Mouse (Mus musculus): ENCODE measurements at regions not wholly inside any gene's neighbourhood (a gene's known extent, or its start where the extent isn't known, plus 50 kb on each side); places are given as distances from the start of the nearest gene placed in this dataset.

DNA sequence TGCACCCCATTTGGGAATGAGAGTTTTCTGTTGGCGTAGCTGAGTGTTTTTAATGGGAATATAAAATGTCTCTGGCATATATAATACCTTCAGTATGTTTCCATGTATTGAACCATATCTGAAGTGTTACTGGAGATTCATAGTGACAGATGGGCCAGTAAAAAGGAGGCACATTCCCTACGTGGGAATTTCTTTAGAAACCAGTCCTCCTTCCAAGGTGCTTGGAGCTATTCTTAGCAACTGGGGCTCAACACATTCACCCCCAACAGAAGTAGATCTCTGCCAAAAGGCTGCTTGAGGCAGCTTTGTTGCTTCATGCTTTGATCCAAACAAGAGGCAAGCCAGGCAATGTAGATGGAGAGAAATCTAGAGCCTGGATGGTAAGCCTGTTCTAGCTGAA is 183.8 kb upstream of the Ubash3b start:
- in situ Hi-C loops (cut with MboI; ENCODE audit: unreplicated experiment in 2 of 2) = no loop called here

DNA sequence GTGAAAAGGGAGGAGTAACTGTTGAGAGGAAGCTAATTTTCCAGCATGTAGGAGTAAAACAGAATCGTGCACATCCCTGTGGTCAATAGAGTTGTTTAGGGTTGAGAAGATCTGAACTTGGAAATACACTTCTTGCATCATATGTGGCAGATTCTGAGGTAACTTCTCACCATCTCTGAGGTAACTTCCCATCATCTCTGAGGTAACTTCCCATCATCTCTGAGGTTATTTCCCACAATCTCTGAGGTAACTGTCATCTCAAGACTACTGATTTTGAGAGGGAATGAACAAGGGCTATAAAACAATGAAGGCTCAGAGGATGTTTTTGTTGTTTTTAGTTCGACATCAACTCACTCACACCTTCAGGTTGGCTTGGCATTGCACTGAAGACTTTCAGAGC is 175.9 kb upstream of the Ubash3b start:
- in situ Hi-C loops (cut with MboI; ENCODE audit: unreplicated experiment in 2 of 2) = no loop called here

DNA sequence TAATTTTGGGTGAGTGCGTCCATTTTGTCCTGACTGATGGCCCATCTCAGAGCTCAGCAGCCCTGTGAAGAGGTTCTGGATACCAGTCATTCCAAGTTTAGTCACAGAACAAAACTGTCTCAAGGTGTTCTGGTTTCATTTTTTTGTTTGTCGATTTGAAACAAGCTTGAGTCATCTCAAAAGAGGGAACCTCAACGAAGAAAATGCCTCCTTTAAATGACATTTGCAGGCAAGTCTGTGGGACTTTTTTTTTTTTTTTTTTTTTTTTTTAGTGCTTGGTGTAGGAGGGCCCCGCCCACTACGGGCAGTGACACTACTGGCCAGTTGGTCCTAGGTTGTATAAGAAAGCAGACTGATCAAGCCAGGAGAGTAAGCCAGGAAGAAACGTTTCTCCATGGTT is 175.3 kb upstream of the Ubash3b start:
- in situ Hi-C loops (cut with MboI; ENCODE audit: unreplicated experiment in 2 of 2) = no loop called here

DNA sequence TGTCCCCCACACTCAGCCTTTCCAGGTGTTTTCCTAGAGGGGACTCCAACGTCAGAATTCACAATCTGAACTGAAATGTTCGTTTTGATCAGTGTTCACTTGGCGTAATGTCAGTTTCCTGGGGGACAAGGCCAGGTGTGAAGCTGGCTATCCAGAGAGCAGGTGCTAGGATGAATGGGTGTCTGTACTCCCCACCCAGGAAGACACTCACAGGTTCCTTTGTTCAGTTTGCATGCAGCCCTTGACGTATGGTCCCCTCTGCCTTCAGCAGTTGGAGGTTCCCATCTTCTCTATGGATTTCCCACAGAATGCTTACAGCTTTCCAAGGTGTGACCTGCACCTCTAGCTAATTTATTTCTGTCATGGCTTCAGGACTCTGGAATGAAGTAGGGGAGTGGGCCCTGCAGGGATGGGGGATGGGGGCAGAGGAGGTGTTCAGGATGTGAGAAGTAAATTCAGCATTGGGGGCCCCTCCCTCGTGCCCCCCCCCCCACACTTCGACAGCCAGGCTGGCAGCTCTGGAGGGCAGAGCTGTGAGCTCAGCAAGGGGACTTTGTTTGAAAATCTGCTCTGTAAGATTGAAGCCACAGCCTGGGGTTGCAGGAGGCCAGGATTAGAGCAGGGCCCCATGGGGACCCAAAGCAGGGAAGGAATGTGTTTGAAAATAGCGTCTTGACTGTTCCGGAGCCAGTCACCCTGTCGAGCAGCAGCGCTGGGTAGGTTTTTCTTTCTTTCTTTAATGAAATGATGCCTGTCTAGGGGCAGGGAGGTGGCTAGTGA is 173.2 kb upstream of the Ubash3b start:
- in situ Hi-C loops (cut with MboI; ENCODE audit: unreplicated experiment in 2 of 2) = no loop called here

DNA sequence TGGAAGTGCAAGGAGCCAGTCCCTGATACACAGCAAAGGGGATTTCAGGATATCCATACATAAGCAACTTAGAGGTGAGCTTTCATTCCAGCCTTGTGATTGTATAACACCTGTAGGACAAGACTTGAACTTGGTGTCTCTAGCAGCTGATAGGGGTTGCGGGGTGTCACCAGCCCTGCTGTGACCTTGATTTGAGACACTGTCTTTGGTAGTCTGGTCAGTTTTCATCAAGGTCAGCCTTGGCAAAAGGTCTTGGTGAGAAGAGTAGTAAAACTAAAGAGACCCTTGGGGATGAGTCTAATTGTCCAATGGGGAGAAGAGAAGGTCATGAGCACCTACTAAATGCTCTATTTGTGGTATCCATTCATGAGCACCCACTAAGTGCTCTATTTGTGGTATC is 172.0 kb upstream of the Ubash3b start:
- in situ Hi-C loops (cut with MboI; ENCODE audit: unreplicated experiment in 2 of 2) = no loop called here

DNA sequence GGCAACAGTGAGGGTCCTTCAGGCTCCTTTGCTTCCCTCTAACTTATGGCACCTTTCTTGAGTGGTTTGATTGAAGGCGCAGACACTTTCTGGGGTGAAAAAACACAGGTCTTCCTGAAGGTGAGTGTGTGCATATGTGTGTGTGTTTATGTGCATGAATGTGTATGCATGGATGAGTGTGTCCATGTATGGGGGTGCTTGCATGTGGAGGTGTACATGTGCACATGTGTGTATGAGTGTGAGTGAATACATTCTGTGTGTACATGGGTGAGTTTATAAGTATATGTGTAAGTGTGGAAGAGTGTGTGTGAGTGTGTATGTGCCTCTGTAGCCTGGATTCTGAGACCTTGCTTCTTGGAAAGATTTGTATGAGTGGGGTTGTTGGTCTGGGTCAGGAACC is 167.5 kb upstream of the Ubash3b start:
- in situ Hi-C loops (cut with MboI; ENCODE audit: unreplicated experiment in 2 of 2) = no loop called here

DNA sequence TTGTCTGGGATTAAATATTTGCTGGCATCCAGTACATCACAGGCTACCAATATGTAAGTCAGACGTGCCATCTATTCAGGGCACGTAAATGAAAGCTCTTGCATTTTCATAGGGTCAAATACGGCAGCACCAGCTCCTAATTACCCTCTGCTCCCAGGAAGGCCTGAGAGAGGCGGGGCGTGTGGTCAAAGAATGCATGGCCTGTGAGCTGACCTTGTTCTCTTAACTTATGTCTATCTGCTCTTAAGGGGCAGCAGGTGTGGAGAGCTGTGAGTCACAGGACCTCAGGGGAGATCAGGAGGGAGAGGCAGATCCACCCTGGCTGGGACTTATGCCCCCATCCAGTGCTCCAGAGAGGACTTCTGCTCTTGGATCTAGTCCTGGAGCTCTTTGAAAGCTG is 167.0 kb upstream of the Ubash3b start:
- in situ Hi-C loops (cut with MboI; ENCODE audit: unreplicated experiment in 2 of 2) = no loop called here

DNA sequence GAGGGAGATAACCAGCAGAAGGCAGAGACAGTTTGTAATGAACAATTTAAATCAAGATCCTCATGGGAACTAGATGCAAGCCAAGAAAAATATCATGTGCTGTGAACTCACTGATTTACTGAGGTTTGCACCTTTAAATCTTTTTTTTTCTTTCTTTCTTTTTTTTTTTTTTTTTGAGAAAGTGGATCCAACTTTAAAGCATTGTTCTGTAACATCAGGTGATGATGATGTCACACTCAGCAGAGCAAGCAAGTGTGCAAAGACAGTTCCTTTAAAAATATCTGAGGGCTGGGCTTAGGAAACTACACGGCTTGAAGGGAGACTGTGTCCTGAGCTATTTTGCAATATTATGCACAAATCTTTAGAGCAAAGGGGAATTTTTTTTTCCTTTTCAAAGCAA is 166.6 kb upstream of the Ubash3b start:
- in situ Hi-C loops (cut with MboI; ENCODE audit: unreplicated experiment in 2 of 2) = no loop called here

DNA sequence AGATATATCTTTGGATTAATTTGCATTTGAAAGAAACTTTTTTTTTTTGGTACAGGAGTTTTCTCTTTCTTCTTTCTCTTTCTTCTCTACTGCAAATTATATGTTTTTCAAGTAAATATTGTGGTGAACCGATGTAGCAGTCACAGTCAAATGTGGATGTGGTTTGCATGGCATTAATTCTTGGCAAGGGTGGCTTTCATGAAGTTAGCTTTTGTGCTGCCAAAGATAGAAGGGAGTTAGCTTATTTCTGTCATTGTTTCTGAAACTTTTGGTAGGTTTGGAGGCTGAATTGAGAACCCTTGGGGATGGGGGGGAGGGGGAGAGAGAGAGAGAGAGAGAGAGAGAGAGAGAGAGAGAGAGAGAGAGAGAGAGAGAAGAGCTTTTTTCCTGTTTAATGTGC is 166.1 kb upstream of the Ubash3b start:
- in situ Hi-C loops (cut with MboI; ENCODE audit: unreplicated experiment in 2 of 2) = no loop called here

DNA sequence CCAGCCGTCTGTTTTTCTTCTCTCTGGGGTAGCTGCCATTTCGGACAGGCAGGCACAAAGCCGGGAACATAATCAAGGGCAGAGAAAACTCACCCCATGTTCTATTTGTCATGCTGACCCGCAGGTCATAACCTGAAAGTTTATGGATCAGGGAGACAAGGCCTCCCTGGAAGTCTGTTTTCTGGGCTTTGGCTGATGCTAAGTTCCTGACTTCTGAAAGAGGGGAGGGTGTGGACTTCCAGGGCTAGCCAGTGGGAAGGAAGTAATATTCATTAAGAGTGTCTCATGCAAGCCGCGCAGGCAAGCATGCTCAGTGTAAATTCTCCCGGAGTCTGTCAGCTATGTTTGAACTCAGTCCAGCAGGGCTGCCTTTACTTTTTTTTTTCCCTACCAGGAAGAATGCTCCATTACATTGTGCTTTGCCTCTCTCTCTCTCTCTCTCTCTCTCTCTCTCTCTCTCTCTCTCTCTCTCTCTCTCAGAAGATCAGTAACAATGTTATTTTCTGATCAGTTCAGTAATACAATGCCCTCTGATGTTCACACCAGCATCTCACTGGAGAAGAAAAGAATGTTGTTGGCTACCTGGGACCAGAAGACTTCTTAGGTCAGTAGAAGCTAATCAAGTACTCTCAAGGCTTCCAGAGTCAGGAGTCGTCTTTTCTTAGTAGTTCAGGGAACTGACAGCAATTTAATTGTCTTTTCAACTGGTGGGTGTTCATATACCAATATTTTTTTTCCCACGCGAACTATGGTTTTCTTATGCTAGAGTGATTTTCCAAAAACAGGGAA is 165.5 kb upstream of the Ubash3b start:
- in situ Hi-C loops (cut with MboI; ENCODE audit: unreplicated experiment in 2 of 2) = no loop called here

DNA sequence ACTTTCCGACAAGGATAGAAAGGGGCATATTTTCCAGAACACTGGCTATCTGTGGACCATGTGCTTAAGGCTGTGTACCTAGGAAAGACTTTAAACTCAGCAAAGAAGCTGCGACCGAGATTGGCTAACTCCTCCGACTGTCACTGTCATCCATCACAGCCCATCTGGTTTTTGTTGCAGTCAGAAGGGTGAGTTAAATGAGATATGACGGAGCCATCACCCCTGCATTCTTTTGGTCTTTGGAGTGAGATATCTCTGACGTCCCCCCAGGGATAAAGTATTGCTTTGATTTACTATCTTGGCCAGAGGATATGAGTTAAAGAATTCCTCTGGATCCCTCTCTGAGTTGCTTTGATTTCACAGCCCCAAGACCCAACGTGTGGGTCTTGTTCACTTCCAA is 160.0 kb upstream of the Ubash3b start:
- in situ Hi-C loops (cut with MboI; ENCODE audit: unreplicated experiment in 2 of 2) = no loop called here

DNA sequence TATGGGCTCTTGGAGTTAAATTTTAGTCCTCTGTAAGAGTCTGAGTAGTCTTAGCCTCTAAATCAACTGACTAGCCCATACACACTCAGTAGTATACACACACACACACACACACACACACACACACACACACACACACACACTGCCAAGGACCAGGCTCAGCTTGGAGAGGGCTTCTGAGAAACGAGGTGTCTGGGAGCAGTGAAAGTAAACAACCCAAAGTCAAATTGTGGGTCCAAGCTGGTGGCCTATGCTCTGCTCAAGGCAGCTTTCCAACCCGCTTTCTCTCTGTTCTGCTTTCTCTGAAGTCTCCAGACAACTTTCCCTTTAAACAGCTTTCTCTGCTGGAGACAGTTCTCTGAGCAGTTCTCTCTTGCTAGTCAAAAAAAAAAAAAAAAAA is 157.6 kb upstream of the Ubash3b start:
- in situ Hi-C loops (cut with MboI; ENCODE audit: unreplicated experiment in 2 of 2) = no loop called here

DNA sequence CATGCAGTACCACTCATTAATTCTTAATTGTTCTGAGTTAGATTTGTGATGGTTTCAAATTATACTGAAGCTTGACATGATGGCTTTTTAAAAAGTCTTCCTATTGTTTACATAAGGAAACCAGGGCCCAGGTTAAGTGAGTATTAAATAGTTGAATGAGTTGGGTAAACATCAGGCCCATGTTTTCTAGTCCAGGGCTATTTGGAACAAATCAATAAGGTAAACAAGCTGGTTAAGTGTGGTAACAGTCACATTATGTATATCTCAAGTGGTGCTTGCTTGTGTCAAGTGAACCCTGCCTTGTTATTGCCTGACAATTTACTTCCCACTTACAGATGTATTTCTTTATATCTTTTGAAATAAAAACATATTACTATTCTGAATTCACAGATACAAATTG is 144.7 kb upstream of the Ubash3b start:
- in situ Hi-C loops (cut with MboI; ENCODE audit: unreplicated experiment in 2 of 2) = no loop called here

DNA sequence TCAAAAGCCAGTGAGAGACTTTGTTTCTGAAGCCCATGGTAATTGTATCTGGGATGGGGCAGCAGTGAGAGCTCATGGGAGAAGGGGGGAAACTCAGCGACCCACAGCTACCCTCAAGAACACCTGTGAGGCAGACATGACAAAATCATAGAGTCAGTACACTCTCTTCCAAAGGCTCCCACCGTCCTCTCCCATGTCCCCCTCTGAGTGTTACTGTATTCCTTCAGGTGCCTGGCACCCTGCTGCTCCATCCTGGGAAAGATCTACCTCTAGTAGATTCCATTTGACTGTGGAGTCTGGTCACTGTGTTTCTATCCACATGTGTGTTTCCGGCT is 142.0 kb upstream of the Ubash3b start:
- in situ Hi-C loops (cut with MboI; ENCODE audit: unreplicated experiment in 2 of 2) = no loop called here

DNA sequence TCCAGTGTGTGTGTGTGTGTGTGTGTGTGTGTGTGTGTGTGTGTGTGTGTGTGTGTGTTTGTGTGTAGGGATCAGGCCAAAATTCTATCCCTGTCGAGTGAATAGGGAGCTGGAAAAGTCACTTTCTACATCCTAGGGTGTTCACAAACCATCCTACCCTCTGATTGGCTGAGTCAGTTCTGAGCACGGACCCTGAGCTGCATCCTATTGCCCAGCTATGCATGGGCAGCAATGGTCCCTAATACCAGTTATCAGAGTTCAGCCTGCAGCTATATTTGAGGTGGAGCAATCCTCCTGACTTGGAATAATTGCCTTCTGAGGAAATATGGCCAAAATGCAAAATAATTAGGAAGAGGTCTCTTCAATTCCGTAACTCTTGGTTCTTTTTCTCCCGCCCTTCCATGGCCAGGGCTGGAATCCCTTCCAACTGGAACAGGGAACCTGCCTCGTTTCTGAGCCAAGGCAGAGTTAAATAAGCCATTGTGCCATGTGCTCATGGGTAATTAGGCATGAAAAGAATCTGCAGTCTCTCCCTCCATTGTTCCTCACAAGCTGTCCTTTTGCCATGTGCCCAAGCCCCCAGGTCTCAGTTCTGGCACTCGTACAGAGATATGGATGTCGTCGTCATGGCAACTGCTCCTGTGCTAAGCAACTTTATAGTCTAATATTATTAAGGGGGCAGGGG is 141.5 kb upstream of the Ubash3b start:
- in situ Hi-C loops (cut with MboI; ENCODE audit: unreplicated experiment in 2 of 2) = no loop called here

DNA sequence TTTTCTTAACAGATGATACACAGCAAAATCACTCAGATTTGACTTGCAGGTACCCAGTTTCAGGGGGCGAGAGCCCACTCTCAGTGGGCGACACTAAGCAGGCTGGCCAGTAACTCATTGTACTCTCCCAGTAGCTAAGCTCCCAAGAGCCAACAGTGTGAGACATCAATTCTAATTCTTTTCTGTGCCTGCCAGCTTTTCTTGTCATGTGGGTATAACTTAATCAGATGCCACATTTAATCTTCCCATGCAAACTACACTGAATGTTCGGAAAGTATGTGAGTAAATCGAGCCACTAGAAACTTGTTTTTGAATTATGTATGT is 124.6 kb upstream of the Ubash3b start:
- in situ Hi-C loops (cut with MboI; ENCODE audit: unreplicated experiment in 2 of 2) = no loop called here

DNA sequence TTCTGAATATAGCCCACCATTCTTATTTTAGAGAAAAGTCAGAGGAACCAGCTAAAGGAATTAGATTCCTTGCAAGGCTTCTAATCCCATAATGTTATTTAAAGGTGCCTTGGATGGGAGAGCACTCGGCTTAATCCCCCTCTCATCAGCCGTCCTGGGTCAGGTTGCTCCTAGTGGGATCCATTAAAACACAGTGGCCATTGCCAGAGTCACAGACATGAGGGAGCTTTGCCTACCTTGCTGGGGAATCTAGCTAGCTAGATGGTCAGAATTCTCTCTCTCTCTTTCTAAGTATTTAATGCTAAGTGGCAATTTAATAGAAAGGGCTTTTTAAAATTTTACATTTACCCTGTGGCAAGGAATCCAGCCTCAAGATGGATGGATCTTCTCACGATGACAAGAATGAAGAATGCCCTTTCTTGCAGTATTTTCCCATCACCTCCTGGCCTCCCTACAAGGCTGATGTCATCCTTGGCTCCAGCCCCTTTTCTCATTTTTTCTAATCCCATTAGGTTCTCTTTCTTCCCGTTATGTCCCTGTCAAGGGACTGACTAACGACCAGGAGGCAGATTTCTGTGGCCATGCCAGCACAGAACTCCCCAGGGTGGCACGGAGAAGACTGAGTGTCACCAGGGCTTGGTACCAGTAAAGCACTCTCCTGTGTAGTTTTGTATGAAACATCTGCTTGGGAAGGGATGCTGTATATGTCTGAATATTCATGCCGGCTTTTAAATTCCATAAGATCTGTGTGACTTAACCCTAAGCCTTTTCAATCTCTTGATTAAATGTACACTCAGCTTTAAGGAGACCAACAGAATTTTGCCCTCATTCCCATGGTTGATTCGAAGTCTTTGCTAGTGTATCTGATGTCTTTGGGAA is 124.0 kb upstream of the Ubash3b start:
- in situ Hi-C loops (cut with MboI; ENCODE audit: unreplicated experiment in 2 of 2) = no loop called here

DNA sequence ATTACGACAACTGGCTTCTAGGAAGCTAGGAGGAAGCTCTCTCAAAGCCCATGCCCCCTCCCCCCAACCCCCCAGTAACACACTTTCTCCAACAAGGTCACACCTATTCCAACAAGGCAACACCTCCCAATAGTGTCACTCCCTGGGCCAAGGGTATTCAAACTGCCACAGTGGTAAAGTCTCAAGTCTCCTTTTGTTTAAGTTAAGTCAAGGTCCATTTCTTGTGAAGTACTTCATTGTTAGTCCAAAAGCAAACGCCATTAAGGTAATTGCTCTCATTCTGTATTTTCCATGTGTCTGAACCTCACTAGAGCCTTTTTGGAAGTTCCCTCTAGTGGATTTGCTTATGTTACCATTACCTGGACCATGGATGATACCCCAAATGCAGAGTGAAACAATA is 116.2 kb upstream of the Ubash3b start:
- in situ Hi-C loops (cut with MboI; ENCODE audit: unreplicated experiment in 2 of 2) = no loop called here

DNA sequence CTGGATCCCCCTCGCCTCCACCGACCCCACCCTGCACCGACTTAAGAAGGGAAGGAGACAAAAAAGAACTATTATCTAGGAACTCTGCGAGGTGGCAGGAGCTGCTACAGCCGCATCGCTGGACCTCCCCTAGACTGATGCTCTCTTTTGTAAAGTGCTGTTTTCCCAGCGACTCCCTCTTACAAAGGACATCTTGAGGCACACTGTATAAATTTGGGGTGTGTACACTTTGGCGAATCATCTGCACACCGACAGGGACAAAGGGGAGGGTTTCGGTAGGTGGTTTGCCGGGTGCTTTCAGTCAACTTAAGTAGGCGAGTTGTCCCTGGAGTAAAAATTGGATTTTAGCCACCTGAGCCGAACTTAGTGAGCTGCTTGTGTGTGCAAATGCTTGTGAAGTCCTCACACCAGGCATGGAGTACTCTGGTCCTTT is 112.4 kb upstream of the Ubash3b start:
- in situ Hi-C loops (cut with MboI; ENCODE audit: unreplicated experiment in 2 of 2) = no loop called here

DNA sequence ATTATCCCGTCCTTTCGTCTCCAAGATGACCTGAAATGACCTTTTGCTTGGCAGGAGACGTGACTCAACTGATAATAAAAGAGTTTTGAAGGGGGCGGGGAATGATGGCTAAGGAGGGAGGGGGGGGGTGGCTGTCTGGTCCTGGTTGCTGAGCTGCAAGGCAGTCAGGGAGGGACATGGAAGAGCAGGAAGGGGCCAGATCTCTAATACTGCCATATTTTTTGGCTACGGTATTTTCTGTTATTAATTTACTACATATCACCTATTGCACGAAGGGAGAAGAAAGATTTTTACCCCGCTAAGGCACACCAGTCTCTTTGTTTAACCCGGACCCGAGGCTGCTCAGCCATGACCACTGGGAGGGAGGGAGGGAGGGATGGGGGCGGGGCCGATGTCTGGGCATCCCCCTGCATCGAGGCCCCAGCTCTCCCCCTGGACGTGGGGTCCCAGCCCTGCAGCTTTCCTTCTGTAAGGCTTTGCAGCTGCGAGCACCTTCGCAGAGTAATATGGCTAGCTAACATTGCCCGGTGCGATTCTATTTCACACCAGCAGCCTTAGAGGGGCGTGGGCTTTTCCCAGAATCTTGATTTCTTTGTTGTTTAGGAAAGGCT is 111.8 kb upstream of the Ubash3b start:
- in situ Hi-C loops (cut with MboI; ENCODE audit: unreplicated experiment in 2 of 2) = no loop called here

DNA sequence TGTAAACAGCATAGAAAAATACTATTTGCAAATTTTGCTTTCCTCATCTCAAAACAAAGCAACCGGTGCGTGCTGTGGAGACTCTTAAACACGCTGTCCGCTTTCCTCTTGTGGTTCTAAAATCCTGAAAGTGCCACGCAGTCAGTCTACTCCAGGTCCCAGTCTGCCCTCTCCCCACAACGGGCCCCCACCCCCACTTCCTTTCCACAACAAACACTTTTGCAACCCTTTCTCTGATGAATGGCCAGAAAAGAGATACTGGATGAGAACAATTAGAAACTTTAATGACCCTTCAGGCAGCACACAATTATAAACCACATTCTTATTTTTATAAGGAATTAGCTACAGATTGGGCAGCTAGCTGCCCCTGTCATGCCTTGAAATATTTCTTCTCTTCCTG is 111.1 kb upstream of the Ubash3b start:
- in situ Hi-C loops (cut with MboI; ENCODE audit: unreplicated experiment in 2 of 2) = no loop called here

All from v-Abl transformed pro-B cells (cell line).